Mouse (Mus musculus) megakaryocyte-erythroid progenitor cell, adult 5-6 weeks (primary cell): Measurements from ENCODE around the gene Natd1. TPM values are rescaled to one million over a fixed set of nuclear protein-coding genes. Genes with fewer than 3 reads are reported as not detected.

Experiments used
- ATAC-seq: replicated peaks from 2 replicates; pipeline ENCODE4 v1.8.0; 2016; ENCODE audit warnings: mild to moderate bottlenecking, inconsistent platforms; ENCODE audit not compliant: severe bottlenecking, poor library complexity, low FRiP score, low TSS enrichment
- total RNA-seq, 2 experiments: library from RNA; stranded (forward) in 1 of 2; stranded (reverse) in 1 of 2; fragments of 200-1000, 215-1000 nt in 1 of 2; fragments of >200 nt in 1 of 2; fragmentation: Nextera tagmentation in 1 of 2; gene quantifications; 2 replicates each; pipeline ENCODE4 v1.2.3; 2014 to 2017

Natd1 gene
- total RNA-seq, 2 experiments from 2014 or later: 2.2 to 5.8 TPM

GRCm38 (mm10) chr11:60856587-60856986 is 58.0 kb downstream of the Natd1 start:
- no peak for ATAC-seq

Other genes with a start within 250 kb of the Natd1 start
- gene Llgl1, start 215.0 kb downstream of the Natd1 start, total RNA-seq (2014; fragmentation: Nextera tagmentation): 20.1 and 21.7 TPM in 2 replicates
- 3.8 and 8.0 TPM in 2 replicates for gene Llgl1, start 215.0 kb downstream of the Natd1 start, total RNA-seq (2017)
- gene Flii, start 187.5 kb downstream of the Natd1 start, total RNA-seq (2014; fragmentation: Nextera tagmentation): 61.3 and 78.4 TPM in 2 replicates
- gene Flii, start 187.5 kb downstream of the Natd1 start, total RNA-seq (2017): 85.0 and 105 TPM in 2 replicates
- 3.8 and 4.4 TPM in 2 replicates for gene Mief2, start 186.4 kb downstream of the Natd1 start, total RNA-seq (2014; fragmentation: Nextera tagmentation)
- 2.1 and 4.7 TPM in 2 replicates for gene Mief2, start 186.4 kb downstream of the Natd1 start, total RNA-seq (2017)
- 17.9 and 18.8 TPM in 2 replicates for gene Top3a, start 137.4 kb downstream of the Natd1 start, total RNA-seq (2014; fragmentation: Nextera tagmentation)
- gene Top3a, start 137.4 kb downstream of the Natd1 start, total RNA-seq (2017): 19.8 and 24.8 TPM in 2 replicates
- gene Smcr8, start 137.2 kb downstream of the Natd1 start, total RNA-seq (2014; fragmentation: Nextera tagmentation): 18.5 and 21.5 TPM in 2 replicates
- 11.7 and 11.9 TPM in 2 replicates for gene Smcr8, start 137.2 kb downstream of the Natd1 start, total RNA-seq (2017)
- gene Shmt1, start 103.0 kb downstream of the Natd1 start, total RNA-seq (2014; fragmentation: Nextera tagmentation): 9.1 and 11.9 TPM in 2 replicates
- 29.1 and 73.7 TPM in 2 replicates for gene Shmt1, start 103.0 kb downstream of the Natd1 start, total RNA-seq (2017)
- 18.5 and 19.1 TPM in 2 replicates for gene Dhrs7b, start 84.1 kb downstream of the Natd1 start, total RNA-seq (2014; fragmentation: Nextera tagmentation)
- gene Dhrs7b, start 84.1 kb downstream of the Natd1 start, total RNA-seq (2017): 15.4 and 27.2 TPM in 2 replicates
- 33.3 and 41.4 TPM in 2 replicates for gene Tmem11, start 35.5 kb downstream of the Natd1 start, total RNA-seq (2014; fragmentation: Nextera tagmentation)
- gene Tmem11, start 35.5 kb downstream of the Natd1 start, total RNA-seq (2017): 78.6 and 101 TPM in 2 replicates
- 46.0 and 52.1 TPM in 2 replicates for gene Map2k3, start 17.3 kb upstream of the Natd1 start, total RNA-seq (2014; fragmentation: Nextera tagmentation)
- 13.5 and 19.1 TPM in 2 replicates for gene Map2k3, start 17.3 kb upstream of the Natd1 start, total RNA-seq (2017)
- gene Kcnj12, start 107.8 kb upstream of the Natd1 start, total RNA-seq (2014; fragmentation: Nextera tagmentation): not detected in 2 replicates
- gene Kcnj12, start 107.8 kb upstream of the Natd1 start, total RNA-seq (2017): not detected in 2 replicates
- 2.3 TPM in 2 replicates for gene Tnfrsf13b, start 212.0 kb upstream of the Natd1 start, total RNA-seq (2014; fragmentation: Nextera tagmentation)
- 12.5 and 15.5 TPM in 2 replicates for gene Tnfrsf13b, start 212.0 kb upstream of the Natd1 start, total RNA-seq (2017)